Mouse (Mus musculus) liver, adult (tissue): Measurements from ENCODE around the gene Tmem30b.
A peak's percentile ranks its signal among the peaks of the same experiment; 100 is the strongest.

Experiments used
- GATA4 ChIP-seq: IDR thresholded peaks from 2 replicates; pipeline ENCODE4 v1.6.1; 2014; ENCODE audit warnings: mild to moderate bottlenecking, low read length; ENCODE audit not compliant: insufficient replicate concordance

Tmem30b gene

GRCm38 (mm10) chr12:73574632-73575031, 28.4 kb upstream of the Tmem30b start:
- peak; percentile 92 for TF ChIP-seq GATA4

GRCm38 (mm10) chr12:73565620-73565969, 19.4 kb upstream of the Tmem30b start:
- no peak for TF ChIP-seq GATA4

GRCm38 (mm10) chr12:73564795-73565619, 18.8 kb upstream of the Tmem30b start:
- TF ChIP-seq GATA4 = no peak

GRCm38 (mm10) chr12:73564176-73564575, 18.0 kb upstream of the Tmem30b start:
- TF ChIP-seq GATA4 = no peak

DNA sequence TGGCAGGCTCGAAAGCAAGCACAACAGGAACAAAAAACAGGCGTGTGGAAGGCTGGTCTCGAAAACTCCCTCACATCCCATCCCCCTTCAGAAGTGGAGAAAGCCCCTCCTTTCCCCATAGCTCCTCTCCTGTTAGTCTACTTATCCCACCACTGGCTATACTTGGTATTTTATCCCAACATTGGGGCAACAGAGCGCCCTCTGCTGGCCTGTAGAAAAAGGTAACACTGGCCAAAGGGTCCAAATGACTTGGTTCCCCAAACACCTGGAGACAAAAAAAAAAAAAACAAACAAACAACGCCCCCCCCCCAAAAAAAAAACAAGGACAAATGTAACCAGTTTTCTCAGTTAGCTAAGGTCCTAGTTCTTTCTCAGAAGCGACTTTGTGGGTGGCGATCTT, 13.9 kb upstream of the Tmem30b start:
- TF ChIP-seq GATA4 = no peak

GRCm38 (mm10) chr12:73558525-73559195, 12.5 kb upstream of the Tmem30b start:
- no peak for TF ChIP-seq GATA4

DNA sequence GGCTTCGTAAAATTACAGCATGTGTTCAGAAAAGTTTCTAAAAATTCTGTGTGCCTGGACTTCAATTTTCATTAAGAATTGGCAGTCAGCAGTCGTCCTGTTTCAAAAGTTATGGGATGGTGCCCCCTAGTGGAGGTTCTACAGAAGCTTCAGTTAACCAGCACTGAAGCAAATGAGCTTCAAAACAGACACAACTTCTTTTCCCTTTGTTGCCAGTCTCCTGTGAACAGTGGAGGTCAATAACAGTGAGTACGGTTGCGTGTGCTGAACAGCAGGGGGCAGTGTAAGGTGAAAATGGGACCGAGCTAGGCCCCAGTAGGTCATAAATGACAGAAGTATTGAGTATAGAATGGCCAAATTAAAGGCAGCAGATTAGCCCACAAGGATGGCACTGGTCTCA, 8.0 kb upstream of the Tmem30b start:
- TF ChIP-seq GATA4 = no peak

GRCm38 (mm10) chr12:73548259-73548658, 2.1 kb upstream of the Tmem30b start:
- TF ChIP-seq GATA4 = no peak

DNA sequence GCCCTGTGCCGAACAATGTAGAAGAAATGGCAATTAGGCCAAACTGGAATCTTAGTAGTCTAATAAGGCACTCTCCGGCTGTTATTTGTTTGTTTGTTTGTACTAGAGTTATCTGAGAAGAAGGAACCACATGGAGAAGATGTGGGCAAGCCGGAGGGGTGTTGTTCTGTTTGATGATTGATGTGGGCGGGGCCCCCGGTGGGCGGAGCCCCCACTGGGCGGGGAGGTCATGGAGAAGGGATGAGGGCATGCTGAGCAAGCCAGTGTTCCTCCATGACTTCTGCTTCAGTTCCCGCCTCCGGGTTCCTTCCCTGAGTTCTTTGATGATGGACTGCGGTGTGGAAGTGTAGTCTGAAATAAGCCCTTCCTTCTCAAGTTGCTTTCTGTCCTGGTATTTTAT, 1.5 kb upstream of the Tmem30b start:
- no peak for TF ChIP-seq GATA4

DNA sequence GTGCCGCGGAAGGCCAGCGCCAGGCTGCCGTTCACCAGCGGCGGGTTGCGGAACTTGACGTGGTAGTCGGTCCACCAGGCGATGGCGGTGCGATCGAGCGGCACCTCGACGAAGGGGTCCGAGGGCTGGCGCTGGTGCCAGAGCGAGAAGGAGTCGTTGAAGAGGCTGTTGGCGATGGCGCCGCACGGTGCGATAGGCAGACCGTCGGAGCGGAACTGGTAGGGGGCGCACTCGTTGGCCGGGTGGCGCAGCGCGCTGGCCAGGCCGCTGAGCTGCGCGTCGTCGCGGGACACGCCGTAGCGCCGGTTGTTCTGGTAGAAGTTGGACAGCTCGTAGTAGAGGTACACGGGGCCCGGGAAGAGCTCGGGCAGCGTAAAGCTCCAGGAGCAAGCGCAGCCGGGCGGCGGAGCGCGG, 513 bp downstream of the Tmem30b start:
- no peak for TF ChIP-seq GATA4

DNA sequence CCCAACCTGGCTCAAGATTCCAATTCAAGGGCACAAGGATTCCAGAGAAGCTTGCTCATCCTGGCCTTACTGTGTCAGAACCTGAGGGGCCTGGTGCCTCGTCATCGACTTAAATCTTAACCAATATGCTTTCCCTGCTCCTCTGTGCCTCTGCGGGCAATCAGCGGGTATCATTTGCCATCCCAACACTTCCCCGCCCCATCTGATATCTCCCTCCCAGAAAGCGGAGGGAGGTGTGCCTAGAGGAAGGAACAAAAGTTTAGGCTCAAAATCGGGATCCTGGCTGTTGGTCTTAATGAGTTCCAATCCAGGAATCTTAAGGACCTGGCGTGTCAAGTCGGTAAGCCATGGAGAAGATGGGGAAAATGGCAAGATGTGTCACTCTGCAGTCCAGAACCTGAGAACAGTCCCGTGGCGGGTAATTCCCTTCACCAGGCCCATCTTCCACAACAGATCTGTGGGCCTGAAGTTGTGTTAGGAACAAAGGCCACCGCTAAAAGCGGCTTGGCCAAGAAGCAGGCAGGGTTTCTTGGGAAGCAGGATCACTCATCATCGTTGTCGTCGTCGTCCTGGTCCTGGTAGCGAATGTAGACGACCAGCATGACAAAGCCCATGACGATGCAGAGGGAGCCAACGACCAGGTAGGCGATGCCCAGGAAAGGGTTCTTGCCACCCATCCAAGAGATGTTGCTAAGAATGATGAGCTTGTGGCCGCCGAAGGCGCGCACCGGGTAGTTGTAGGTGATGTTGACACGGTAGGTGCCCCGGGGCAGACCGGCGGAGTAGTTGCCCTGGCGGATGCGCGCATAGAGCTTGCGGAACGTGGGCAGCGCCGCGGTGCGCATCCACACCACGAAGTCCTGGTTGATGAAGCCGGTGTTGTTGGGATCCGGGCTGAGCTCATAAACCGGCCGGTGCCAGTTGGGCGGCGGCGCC, 1.2 kb downstream of the Tmem30b start:
- no peak for TF ChIP-seq GATA4

DNA sequence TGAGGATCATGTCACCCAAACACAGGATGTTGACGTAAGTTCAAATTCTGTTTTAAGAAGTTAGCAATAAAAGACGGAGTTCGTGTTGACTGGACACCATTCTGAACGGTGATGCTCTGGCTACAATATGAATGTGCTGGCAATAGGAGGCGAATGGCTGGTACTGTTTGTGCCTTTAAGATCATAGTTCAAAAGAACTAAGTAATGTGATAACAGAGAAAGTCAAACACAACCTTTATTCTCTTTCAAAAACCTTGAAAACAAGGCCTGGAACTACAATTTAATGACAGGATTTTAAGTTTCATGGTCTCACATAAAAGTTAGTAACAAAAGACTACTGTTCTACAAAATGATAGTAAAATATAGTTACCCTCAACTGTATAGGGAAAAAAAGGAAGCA, 3.0 kb downstream of the Tmem30b start:
- TF ChIP-seq GATA4 = peak; percentile 27; the same call in 1 of the 2 replicates

DNA sequence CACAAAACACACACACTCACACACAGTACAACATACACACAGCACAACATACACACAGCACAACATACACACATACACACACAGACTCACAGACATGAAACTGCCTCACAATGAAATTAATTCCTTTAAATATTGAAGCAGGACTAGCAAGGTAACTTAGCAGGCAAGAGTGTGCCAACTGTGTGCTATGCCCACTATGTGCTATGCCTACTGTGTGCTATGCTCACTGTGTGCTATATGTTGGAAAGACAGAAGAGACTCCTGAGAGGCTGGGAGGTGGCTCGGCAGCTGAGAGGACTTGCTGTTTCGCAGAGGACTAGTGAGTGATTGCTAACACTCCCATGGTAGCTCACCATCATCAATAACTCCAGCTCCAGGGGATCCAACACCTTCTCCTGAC, 5.8 kb downstream of the Tmem30b start:
- no peak for TF ChIP-seq GATA4

- TF ChIP-seq GATA4 = no peak
Observed at GRCm38 (mm10) chr12:73539151-73539550, 7.0 kb downstream of the Tmem30b start.

- TF ChIP-seq GATA4 = no peak
Observed at GRCm38 (mm10) chr12:73537499-73538138, 8.6 kb downstream of the Tmem30b start.
